Mouse (Mus musculus) lung, embryonic 14.5 days (tissue): ENCODE measurements around the gene Gm17364. TPM values are rescaled to one million over a fixed set of nuclear protein-coding genes. Genes with fewer than 3 reads are reported as not detected.

ENCODE experiments used
- ATAC-seq: fragments of 200-750 bp; cut with Nextera tagmentation; 2 replicates; pipeline ENCODE4 v1.8.0; 2017; ENCODE audit warnings: mild to moderate bottlenecking, moderate TSS enrichment, moderate library complexity; ENCODE audit not compliant: insufficient read depth
- DNase-seq: peaks from one replicate; pipeline ENCODE4 v3.0.0-alpha.2; 2015
- H3K27ac ChIP-seq: fragments of 300-500 bp; sonication (generic); 2 replicates; pipeline ENCODE4 v1.5.1; 2014; ENCODE audit warnings: low read depth, mild to moderate bottlenecking, moderate library complexity
- H3K27me3 ChIP-seq: fragments of 300-500 bp; sonication (generic); 2 replicates; pipeline ENCODE4 v1.6.1; 2014; ENCODE audit warnings: low read length, control low read depth; ENCODE audit not compliant: insufficient read depth
- H3K36me3 ChIP-seq: fragments of 300-500 bp; sonication (generic); 2 replicates; pipeline ENCODE4 v1.6.1; 2014; ENCODE audit warnings: control low read depth; ENCODE audit not compliant: insufficient read depth
- H3K4me1 ChIP-seq: fragments of 300-500 bp; sonication (generic); 2 replicates; pipeline ENCODE4 v1.6.1; 2014; ENCODE audit warnings: antibody characterized with exemption, control low read depth; ENCODE audit not compliant: insufficient read depth
- H3K4me2 ChIP-seq: fragments of 300-500 bp; sonication (generic); 2 replicates; pipeline ENCODE4 v1.6.1; 2014; ENCODE audit warnings: mild to moderate bottlenecking
- H3K4me3 ChIP-seq: fragments of 300-500 bp; sonication (generic); 2 replicates; pipeline ENCODE4 v1.5.1; 2014; ENCODE audit warnings: low read depth, low read length
- H3K9ac ChIP-seq: fragments of 300-500 bp; sonication (generic); 2 replicates; pipeline ENCODE4 v1.6.1; 2014
- H3K9me3 ChIP-seq: fragments of 300-500 bp; sonication (generic); 2 replicates; pipeline ENCODE4 v1.6.1; 2016; ENCODE audit warnings: low read depth, low read length, control low read depth
- CTCF ChIP-seq: IDR thresholded peaks from 2 replicates; pipeline ENCODE4 v1.5.1; 2016; ENCODE audit warnings: antibody characterized with exemption, low read depth
- WGBS: fragments of 180-500 bp; shearing (Covaris S2); extraction: QIAGEN DNeasy Blood & Tissue Kit; methylation state at CpG from one replicate; pipeline ENCODE4 v1.1.7; 2014; 5-methylcytosine and 5-hydroxymethylcytosine counted together
- polyA plus RNA-seq: library from polyadenylated mRNA; unstranded; fragments of >200 nt; fragmentation: Nextera tagmentation; extraction: Ambion mirVana; gene quantifications from 2 replicates; pipeline ENCODE4 v1.2.1, GENCODE M21; 2014

Gm17364 gene
- polyA plus RNA-seq: not detected in 2 replicates

GRCm38 (mm10) chr13:41273927-41274650, at the start of gene Gm17364:
Gene Gm17364, minus strand, starts transcription at chr13:41273977.
- TF ChIP-seq CTCF: no peak
- H3K4me3 ChIP-seq: no peak within 1 kb of the TSS
- no peak for ATAC-seq
- 0 out of 2 replicates have a peak, but pooled peaks cover 4% of the 10 kb centered on the region for H3K36me3 ChIP-seq
- no peaks in the 10 kb centered on the region for H3K27me3 ChIP-seq
- H3K9ac ChIP-seq: no peak within 1 kb of the TSS
- no peak within 1 kb of the TSS for H3K27ac ChIP-seq
- WGBS: 91% methylated on average over 10 of the region's 10 CpGs
- DNase-seq: no peak
- H3K4me2 ChIP-seq: no peak within 1 kb of the TSS
- H3K9me3 ChIP-seq: no peaks in the 10 kb centered on the region
- H3K4me1 ChIP-seq: no peaks in the 10 kb centered on the region

GRCm38 (mm10) chr13:41321433-41321832, 47.7 kb upstream of the Gm17364 start:
- TF ChIP-seq CTCF: no peak
- no peaks in the 10 kb centered on the region for H3K4me1 ChIP-seq
- DNase-seq (no peak), ATAC-seq (no peak)
- no peak overlapping the region for H3K9ac ChIP-seq
- no peak overlapping the region for H3K4me3 ChIP-seq
- H3K4me2 ChIP-seq: no peak overlapping the region
- 57% methylated on average over 3 of the region's 3 CpGs for WGBS
- no peaks in the 10 kb centered on the region for H3K9me3 ChIP-seq
- no peak overlapping the region for H3K27ac ChIP-seq
- peaks cover 38% of the 10 kb centered on the region for H3K36me3 ChIP-seq
- no peaks in the 10 kb centered on the region for H3K27me3 ChIP-seq

GRCm38 (mm10) chr13:41320749-41321148, 47.0 kb upstream of the Gm17364 start:
- no peak overlapping the region for H3K4me2 ChIP-seq
- WGBS: 70% methylated on average over 5 of the region's 5 CpGs
- DNase-seq (no peak), ATAC-seq (no peak)
- H3K27me3 ChIP-seq: no peaks in the 10 kb centered on the region
- no peak overlapping the region for H3K4me3 ChIP-seq
- no peaks in the 10 kb centered on the region for H3K4me1 ChIP-seq
- peaks cover 39% of the 10 kb centered on the region for H3K36me3 ChIP-seq
- no peaks in the 10 kb centered on the region for H3K9me3 ChIP-seq
- H3K9ac ChIP-seq: no peak overlapping the region
- TF ChIP-seq CTCF: no peak
- peak overlapping the region; percentile 55; the same call in 1 of the 2 replicates for H3K27ac ChIP-seq

- WGBS: 67% methylated on average over 10 of the region's 10 CpGs
- H3K9ac ChIP-seq: no peak overlapping the region
- ATAC-seq (no peak), DNase-seq (peak; percentile 91)
- no peaks in the 10 kb centered on the region for H3K27me3 ChIP-seq
- H3K27ac ChIP-seq: no peak overlapping the region
- H3K36me3 ChIP-seq: no peaks in the 10 kb centered on the region
- H3K4me2 ChIP-seq: no peak overlapping the region
- peak; percentile 84 for TF ChIP-seq CTCF
- H3K4me3 ChIP-seq: no peak overlapping the region
- no peaks in the 10 kb centered on the region for H3K9me3 ChIP-seq
- H3K4me1 ChIP-seq: peaks cover 9% of the 10 kb centered on the region
Observed at GRCm38 (mm10) chr13:41302716-41303115, 28.9 kb upstream of the Gm17364 start.

- 33% methylated on average over 4 of the region's 4 CpGs for WGBS
- Histone ChIP-seq H3K9ac (no peak overlapping the region), H3K4me2 (no peak overlapping the region), H3K4me1 (peaks cover 9% of the 10 kb centered on the region), H3K4me3 (no peak overlapping the region), H3K36me3 (no peaks in the 10 kb centered on the region), H3K27ac (no peak overlapping the region), H3K9me3 (no peaks in the 10 kb centered on the region), H3K27me3 (no peaks in the 10 kb centered on the region)
- DNase-seq: no peak
- no peak for ATAC-seq
- no peak for TF ChIP-seq CTCF
Observed at GRCm38 (mm10) chr13:41300037-41300436, 26.3 kb upstream of the Gm17364 start.

DNA sequence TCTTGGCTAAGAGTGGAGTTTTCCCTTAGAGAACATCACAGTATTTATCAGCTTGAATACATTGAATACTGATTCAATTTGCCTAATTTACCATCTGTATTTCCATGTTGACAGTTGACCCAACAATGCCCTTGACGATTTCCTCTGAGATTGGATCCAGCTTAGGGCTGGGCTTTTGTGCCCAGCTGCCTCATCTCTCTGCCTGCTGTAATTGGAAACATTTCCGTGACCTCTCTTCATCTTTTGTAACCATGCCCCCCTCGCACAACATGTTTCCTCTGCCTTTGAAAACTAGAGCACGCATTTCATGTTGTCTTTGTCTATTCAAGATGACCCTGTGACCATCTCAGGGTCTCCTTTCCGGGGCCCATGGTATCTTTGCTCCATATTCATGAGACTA, 25.2 kb upstream of the Gm17364 start:
- peak; percentile 32 for DNase-seq
- no peak overlapping the region for H3K27ac ChIP-seq

DNA sequence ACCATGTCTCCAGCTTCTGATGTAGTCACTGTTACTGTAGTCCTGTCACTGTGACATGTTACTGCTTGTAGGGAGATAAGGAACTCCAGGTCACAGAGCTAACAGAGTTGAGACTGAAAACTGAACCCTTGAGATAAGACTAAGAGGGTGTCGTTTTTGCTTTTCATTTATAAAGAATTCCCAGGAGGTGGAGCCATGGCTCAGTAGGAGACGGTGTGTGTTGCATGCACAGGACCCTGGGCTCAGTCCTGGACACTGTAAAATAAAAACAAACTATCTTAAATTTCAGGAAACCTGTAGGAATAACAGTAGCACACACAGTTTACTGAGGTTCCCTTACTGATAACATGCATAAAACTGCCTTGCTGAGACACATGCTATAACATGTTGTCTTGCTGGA, 24.8 kb upstream of the Gm17364 start:
- H3K9me3 ChIP-seq: no peaks in the 10 kb centered on the region
- H3K9ac ChIP-seq: no peak overlapping the region
- H3K36me3 ChIP-seq: no peaks in the 10 kb centered on the region
- no peak overlapping the region for H3K4me2 ChIP-seq
- H3K4me3 ChIP-seq: no peak overlapping the region
- H3K4me1 ChIP-seq: peaks cover 9% of the 10 kb centered on the region
- no peaks in the 10 kb centered on the region for H3K27me3 ChIP-seq
- DNase-seq: peak; percentile 56
- H3K27ac ChIP-seq: no peak overlapping the region
- WGBS: 5% methylated on average over 2 of the region's 2 CpGs
- TF ChIP-seq CTCF: peak; percentile 28
- ATAC-seq: 0 out of 2 replicates have a peak, but pooled peaks have one; percentile 38

More for the DNA sequence above, 25.2 kb upstream of the Gm17364 start:
- 28% methylated on average over 5 of the region's 5 CpGs for WGBS
- no peak overlapping the region for H3K9ac ChIP-seq
- H3K4me1 ChIP-seq: peaks cover 9% of the 10 kb centered on the region
- H3K27me3 ChIP-seq: no peaks in the 10 kb centered on the region
- no peaks in the 10 kb centered on the region for H3K9me3 ChIP-seq
- H3K4me2 ChIP-seq: no peak overlapping the region
- ATAC-seq: no peak
- no peak overlapping the region for H3K4me3 ChIP-seq
- no peaks in the 10 kb centered on the region for H3K36me3 ChIP-seq
- TF ChIP-seq CTCF: no peak
